Mouse (Mus musculus) right cerebral cortex, adult 18-20 months (tissue): ENCODE measurements around the gene Gmppb.
A peak's percentile ranks its signal among the peaks of the same experiment; 100 is the strongest.

Experiments
- DNase-seq: peaks from one replicate; pipeline ENCODE4 v3.0.0; 2022; ENCODE audit warnings: mixed read lengths

Gene Gmppb

DNA sequence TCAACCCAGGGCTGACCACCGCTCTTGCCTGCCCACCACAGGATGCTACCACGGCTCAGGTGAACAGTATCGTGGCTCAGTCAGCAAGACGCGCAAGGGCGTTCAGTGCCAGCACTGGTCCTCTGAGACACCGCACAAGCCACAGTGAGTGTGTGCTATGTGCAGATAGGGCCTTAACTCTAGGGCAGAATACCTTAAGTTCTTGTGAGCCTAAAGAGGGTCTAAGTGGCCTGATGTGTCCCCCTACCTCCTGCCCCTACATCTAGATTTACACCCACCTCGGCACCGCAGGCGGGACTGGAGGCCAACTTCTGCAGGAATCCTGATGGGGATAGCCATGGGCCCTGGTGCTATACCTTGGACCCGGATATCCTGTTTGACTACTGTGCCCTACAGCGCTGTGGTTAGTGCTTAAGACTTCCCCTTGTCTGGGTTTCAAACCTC lies 34.0 kb downstream of the Gmppb start, which contains the start of gene Rnf123:
Gene Rnf123, minus strand, starts transcription at position 359 of the 444 bp plus-strand sequence.
- no peak for DNase-seq

DNA sequence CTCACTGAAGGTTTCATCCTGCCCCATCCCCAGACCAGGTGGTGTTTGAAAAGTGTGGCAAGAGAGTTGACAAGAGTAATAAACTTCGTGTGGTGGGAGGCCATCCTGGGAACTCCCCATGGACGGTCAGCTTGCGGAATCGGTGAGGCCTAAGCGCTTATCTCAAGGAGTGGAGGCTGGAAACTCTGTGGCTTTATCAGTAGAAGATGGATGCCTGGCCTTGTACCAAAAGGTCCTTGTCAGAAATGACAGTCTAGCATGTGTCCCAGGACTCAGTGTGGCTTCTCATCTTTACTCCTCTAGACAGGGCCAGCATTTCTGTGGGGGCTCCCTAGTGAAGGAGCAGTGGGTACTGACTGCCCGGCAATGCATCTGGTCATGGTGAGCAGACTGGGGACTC lies 34.5 kb downstream of the Gmppb start:
- DNase-seq, result no peak

- DNase-seq, result no peak
Observed at GRCm38 (mm10) chr9:108085261-108085660, 36.2 kb downstream of the Gmppb start.

DNA sequence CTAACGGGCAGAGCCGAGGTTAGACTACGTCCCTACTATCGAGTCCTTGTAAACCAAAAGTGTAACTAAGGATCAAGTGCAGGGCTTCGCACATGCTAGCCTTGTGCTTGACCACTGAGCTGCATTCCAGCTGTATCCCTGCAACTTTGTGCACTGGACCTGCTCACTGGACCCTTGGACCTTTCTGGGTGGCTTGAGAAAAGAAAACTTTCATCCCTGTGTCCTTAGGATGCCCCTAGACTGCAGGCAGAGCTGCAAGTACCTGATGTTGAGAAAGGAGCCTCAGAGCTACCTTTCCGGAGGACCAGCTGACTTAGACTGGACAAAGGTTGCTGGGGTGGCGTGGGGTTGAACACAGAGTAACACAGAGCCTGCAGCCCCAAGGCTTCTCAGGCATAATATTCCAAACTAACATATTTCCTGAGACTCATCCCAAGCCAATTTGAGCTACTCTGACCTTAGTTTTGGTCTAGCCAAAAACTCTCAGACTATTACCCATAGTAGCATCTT lies 41.6 kb downstream of the Gmppb start:
- DNase-seq, result no peak

DNA sequence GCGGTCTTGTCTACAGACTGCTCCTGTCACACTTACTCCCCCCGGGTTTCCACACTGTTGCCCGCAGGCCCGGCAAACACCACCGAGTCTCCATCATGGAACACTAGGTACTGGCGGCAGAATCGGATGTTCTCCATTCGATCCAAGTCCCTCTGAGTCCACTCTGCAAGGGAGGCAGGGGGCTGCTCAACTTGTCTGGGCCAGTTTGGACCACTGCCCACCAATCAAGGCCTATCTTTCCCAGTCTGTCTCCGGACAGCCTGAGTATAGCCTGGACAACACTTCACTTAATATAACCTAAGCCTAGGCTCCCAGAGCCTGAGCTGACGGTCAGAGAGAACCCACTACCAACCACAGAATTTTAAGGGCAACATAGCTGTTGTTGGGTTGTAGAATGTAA lies 44.5 kb downstream of the Gmppb start:
- DNase-seq, result no peak

DNA sequence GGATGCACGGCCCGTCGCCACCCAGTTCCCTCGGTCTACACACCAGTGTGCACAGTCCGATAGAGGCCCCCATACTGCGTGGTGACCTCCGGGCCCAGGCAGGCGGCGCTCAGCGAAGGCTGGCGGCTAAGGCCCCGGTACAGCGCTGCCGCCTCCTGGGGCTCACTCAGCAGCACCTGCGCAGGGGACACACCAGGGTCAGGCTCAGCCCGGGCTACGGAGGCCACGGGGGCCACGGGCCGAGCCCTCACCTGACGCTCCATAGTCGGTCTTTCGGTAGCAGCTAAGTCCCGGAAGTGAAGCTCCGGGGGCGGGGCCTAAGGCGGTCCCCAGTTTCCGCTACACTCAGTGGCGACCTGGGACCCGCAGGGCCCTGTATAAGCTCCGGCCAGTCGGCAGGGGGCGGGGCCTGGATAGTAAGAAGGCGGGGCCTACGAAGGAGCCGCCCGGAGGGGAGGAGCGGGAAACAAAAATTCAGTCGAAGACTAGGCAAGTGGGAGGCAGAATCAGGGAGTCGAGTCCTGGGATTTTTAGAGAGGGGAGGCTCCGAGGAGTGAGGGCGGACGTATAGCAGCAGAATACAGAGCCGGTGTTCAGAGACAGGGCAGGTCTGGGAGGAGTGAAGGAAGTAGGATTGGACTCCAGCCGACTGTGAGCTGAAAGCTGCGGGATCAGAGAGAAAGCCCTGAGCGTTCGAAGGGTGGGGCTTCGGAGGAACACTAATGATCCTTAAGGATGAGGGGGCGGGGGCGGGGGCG lies 45.3 kb downstream of the Gmppb start, which contains the start of gene Apeh:
Gene Apeh, minus strand, starts transcription at position 423 of the 758 bp plus-strand sequence.
- peak; percentile 86 for DNase-seq

DNA sequence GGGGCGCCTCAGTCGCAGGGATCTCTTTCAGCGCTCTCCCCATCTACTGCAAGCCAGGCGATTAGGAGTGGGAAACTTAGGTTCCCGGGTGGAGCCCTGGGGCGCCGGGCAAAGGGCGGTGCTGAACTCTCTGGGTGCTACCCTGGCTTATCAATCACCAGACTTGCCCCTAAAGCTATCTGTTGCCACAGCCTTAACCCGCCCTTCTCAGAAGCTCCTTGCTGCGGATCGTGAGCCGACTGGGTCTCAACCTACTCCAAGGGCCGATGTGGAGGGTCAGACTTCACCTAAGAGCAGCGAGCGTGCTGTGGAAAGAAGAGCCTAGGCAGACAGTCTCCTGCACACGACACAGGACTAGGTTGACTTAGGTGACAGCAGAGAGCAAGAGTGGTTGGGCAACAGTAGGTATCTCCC lies 46.0 kb downstream of the Gmppb start:
- no peak for DNase-seq

GRCm38 (mm10) chr9:108095518-108095917 lies 46.5 kb downstream of the Gmppb start:
- DNase-seq, result peak; percentile 59

DNA sequence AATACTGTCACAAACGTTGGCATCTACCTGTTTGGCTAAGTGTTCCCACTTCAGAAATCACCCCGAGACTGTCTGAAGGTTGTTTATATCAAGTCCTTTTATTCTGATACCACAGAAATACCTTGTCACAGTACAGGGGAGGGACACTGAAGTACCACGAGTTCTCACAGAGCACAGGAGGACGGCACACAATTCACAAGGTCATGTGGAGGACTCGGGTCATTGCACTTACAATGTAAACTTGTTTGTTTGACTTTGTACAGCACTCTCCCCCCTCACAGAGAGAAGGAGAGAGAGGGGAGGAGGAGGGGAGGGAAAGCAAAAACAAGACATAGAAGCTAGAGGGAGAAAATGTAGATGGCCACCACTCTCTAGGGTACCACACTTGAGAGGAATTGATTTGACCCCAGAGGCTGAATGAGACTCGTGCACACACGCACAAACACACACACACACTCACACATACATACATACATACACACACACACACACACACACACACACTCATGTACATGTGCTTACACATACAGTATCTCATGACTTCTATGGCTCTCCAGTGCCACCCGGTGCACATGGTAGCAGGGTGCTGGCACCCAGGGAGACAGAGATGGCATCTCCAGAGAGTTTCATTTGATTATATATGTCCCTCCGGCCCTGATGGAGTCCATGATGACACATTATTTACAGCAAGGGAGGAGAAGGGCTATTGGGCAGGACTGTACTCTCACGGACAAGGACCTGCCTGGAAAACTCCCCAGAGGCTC lies 47.1 kb downstream of the Gmppb start:
- DNase-seq, result no peak

DNA sequence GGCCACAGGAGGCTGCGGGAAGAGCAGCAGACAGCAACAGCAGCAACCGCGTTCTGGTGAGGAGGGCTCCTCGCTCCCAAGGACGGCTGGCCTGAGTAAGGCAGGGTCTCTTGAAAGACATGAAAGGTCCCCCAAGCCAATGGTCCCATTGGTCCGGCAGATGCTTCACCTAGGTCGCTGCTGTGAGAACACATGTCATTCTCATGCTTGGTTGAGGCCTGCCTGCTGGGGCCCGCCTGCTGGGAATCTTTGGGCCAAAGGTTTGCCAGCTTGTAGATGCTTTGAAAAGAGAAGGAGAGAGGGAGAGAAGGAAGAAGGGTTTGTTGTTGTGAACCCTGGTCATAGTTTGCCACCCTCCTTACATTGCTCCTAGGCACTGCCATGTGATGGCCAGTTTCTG lies 50.6 kb downstream of the Gmppb start:
- no peak for DNase-seq
